Mouse (Mus musculus): ENCODE data around the gene Trim13.
A peak's percentile ranks its signal among the peaks of the same experiment; 100 is the strongest.

Gene Trim13

GRCm38 (mm10) chr14:61620371-61620770 lies 22.3 kb downstream of the Trim13 start:
- no peak for DNase-seq

GRCm38 (mm10) chr14:61635969-61636368 lies 37.9 kb downstream of the Trim13 start:
- no peak for DNase-seq

- DNase-seq = no peak
Measured at GRCm38 (mm10) chr14:61642668-61643067, 44.6 kb downstream of the Trim13 start.

- DNase-seq = no peak
Measured at GRCm38 (mm10) chr14:61645547-61645946, 47.5 kb downstream of the Trim13 start.

GRCm38 (mm10) chr14:61647182-61647880 lies 49.3 kb downstream of the Trim13 start:
- peak; percentile 54 for DNase-seq

- peak; percentile 40 for DNase-seq
Measured at GRCm38 (mm10) chr14:61647881-61648684, 50.0 kb downstream of the Trim13 start.

GRCm38 (mm10) chr14:61648685-61649504 lies 50.8 kb downstream of the Trim13 start:
- peak; percentile 96 for DNase-seq

GRCm38 (mm10) chr14:61650291-61650960 lies 52.4 kb downstream of the Trim13 start:
- peak; percentile 66 for DNase-seq

Data from kidney, adult 9 months (tissue).